Mouse (Mus musculus) frontal cortex, postnatal 14 days (tissue): Measurements from ENCODE around the gene Tmprss11e.

Experiments
- DNase-seq, 2 experiments: peaks; one replicate each; pipeline ENCODE4 v3.0.0; 2022; ENCODE audit warnings: low spot score in 2 of 2

The Tmprss11e gene

GRCm38 (mm10) chr5:86745715-86746114, at the start of gene Tmprss11e:
TSS of gene Tmprss11e (minus strand) at chr5:86745815.
- DNase-seq = no peak

DNA sequence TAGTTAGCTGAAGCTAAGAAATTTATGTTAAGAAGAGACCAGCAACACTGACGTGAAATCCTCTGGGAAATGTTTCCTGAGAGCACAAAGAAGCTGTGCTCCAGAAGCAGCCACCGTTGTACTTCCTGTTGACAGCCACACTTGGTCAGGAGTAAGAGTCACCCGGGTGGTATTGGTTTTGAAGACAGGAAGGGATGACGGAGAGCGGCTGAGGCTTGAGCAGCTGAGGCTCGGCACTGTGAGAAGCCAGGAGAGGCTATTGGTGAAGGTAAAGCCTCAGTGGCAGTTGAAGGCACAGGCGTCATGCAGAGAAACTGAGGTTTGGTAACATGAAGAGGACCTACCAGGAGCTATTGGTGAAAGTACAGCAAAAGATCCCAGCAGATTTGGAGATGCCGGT, 47.2 kb upstream of the Tmprss11e start:
- DNase-seq = no peak

DNA sequence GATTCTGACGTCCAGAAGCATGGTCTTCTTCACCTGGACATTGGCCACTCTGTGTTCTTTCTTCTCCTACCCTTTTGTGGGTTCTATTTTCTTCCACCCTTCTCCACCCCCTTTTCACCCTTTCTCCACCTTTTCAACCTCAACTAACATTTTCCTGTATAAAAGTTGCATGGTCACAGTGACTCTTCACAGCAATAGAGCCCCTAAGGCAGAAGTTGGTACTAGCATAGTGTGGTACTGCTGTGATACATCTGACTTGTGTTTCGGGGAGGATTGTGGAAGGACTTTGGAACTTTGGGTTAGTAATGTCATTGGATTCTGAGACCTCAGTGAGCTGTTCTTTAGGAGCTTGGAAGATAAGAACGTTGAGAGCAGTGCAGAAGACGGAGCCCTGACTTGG, 46.6 kb upstream of the Tmprss11e start:
- no peak for DNase-seq

DNA sequence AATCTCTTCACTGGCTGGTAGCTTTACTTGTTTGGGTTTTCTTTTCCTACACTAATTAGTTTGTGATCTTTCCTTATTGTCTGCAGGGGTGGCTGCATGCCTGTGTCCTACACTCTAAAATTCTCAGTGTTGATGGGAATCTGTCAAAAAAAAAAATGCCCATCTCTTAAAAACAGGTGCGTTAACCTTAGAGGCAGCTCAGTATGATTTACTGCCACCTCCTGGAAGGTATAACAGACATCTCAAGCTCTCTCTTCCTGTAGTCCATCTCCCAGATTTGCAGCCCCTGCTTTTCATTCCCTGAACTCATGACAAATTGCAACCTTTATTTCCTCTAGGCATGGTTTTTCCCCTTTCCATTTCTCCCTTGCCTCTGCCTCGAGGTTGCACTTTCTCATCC, 44.3 kb upstream of the Tmprss11e start:
- no peak for DNase-seq

DNA sequence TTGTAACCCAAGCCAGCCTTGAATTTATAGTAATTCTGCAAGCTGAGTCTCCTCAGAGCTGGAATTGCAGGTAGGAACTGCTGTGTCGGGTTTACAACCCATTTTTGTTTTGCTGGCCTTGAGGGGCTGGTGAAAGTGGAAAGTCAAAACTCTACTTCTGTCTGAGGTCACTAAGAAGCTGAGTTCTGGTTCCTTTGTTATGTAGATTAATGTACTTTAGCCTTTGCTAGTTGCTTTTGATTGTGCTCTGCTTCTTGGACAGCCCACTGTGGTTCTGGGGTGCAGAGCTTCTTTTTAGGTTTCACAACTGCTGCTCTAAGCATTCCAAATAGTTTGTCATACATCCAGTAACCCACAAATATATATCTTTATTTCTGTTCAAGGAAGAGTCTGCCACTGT, 41.2 kb upstream of the Tmprss11e start:
- no peak for DNase-seq

GRCm38 (mm10) chr5:86784205-86784604, 38.6 kb upstream of the Tmprss11e start:
- DNase-seq = no peak

- DNase-seq = no peak
Observed at GRCm38 (mm10) chr5:86783059-86783458, 37.4 kb upstream of the Tmprss11e start.

- no peak for DNase-seq
Observed at GRCm38 (mm10) chr5:86778471-86778870, 32.9 kb upstream of the Tmprss11e start.

GRCm38 (mm10) chr5:86776941-86777340, 31.3 kb upstream of the Tmprss11e start:
- no peak for DNase-seq

DNA sequence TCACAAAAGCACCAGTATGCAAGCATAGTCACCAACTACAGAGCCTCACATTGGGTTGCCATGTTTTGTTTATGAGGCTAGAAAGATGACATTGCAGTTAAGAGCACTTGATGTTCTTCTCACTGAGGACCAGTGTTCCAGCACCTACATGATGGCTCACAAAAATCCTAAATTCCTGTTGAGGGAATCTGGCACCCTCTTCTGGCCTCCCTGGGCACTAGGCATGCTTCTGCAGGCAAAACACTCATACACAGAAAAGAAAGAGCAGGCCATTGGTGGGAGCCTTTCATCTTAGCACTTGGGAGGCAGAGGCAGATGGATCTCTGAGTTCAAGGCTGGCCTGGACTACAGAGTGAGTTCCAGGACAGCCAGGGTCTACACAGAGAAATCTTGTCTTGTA, 25.4 kb upstream of the Tmprss11e start:
- no peak for DNase-seq

DNA sequence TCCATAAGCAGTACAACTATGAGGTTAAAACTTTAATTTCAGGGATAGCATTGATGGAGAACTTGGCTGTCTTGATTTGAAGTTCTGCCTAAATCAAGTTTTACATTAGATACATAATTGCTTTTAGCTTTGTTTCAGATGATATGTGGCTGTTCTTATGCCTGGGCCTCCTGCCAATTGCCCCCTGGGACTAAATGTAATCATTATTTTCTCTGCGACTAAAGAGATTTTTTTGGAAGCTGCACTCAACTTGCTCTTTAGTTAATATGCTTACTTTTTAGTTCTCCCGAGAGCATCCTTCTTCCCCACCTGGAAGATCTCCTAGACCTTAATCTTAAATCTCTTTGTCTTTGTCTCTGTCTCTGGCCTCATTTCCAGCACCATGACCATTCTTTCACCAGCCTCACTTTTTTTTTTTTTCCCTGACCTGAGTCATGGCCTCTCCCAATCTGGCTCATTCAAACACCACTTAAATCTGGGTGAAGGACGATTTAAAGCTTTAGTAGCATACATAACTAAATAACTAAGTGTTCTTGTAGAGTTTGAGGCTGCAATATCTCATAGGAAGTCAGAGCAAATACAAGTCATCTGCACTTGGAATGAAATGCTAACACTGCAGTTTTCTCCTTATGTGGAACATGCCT, 23.5 kb upstream of the Tmprss11e start:
- no peak for DNase-seq

GRCm38 (mm10) chr5:86742796-86743195, 2.8 kb downstream of the Tmprss11e start:
- DNase-seq = no peak

DNA sequence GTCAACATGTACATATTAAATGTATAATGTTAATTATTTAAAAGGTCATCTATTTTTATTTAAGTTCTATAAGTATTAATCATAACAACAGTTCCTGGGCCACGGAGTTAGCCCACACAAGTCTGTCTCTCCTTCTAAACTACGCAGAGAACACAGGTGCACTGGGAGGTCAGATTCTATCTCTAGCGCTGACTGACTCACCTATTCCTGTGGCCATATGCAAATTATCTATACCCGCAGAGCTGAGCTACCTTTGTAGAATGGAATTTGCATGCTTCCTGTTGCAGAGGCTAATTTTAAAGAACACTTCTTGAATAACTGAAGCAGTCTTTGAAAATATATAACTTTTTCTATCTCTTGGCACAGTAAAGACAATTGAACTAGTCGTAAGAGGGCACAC, 4.5 kb downstream of the Tmprss11e start:
- no peak for DNase-seq

DNA sequence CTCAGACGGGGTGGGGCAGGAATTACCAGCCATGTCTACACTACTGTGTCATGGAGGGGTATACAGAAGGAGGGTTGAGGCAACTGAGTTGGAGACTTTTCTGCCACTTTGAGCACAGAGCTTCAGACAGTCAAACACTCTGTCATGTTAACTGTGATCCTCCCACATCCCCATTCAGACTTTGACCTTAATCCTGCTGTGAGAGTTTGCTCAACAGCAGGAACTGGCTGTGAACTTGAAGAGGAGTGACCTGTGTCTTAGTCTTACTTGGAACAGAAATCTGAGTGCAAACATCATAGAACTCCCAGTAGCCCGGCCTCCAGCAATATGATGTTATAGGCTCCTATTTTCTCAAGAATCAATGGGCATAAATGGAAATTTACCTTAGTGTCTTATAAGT, 9.8 kb downstream of the Tmprss11e start:
- no peak for DNase-seq

GRCm38 (mm10) chr5:86730587-86730986, 15.0 kb downstream of the Tmprss11e start:
- DNase-seq = no peak

GRCm38 (mm10) chr5:86728574-86728973, 17.0 kb downstream of the Tmprss11e start:
- DNase-seq = no peak

DNA sequence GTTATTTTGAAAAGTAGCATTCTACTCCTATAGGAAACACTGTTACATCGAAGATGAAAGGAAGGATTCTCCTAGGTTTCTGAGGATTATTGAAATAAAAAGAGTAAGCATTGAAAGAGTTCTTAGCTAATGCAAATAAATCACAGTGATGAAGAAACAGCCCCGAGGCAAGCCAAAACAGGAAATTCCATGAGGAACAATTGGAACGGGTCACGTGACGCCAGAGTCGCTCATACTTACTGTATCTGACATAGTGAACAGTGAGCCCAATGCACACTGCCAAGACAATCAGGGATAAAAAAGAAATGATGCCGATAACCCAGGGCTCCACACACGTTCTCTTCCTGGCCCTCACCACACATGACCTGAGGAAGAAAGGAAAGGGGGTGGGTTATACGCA, 18.6 kb downstream of the Tmprss11e start:
- no peak for DNase-seq

- no peak for DNase-seq
Observed at GRCm38 (mm10) chr5:86725021-86725420, 20.6 kb downstream of the Tmprss11e start.

DNA sequence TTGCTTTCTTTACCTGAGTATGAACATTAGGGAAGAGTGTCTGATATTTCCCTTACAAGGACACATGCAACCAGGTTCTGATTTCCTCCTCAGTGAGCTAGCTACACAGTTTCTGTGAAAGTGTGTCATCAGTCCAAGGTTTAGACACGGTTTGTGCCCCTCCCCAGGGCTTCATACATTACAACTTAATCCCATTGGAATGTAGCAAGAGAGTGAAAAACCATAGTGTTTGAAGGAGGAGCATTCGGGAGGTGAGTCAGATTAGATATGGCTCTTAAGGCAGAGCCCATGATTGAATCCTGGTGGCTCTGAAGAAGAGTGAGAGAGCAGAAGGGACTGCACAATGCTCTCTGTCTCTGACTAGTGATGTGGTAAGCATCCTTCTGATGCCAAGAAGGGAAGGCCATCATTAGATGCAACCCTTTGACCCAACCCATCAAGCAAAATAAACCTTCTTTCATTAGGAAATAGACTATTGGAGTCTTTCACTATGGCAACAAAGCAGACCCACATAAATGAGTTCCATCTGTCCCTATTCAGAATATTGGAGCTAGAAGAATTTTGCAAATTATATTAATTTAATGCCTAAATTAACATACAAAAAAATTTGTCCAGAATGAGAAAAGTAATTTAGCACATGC, 22.7 kb downstream of the Tmprss11e start:
- no peak for DNase-seq

GRCm38 (mm10) chr5:86714967-86715366, 30.6 kb downstream of the Tmprss11e start:
- no peak for DNase-seq

DNA sequence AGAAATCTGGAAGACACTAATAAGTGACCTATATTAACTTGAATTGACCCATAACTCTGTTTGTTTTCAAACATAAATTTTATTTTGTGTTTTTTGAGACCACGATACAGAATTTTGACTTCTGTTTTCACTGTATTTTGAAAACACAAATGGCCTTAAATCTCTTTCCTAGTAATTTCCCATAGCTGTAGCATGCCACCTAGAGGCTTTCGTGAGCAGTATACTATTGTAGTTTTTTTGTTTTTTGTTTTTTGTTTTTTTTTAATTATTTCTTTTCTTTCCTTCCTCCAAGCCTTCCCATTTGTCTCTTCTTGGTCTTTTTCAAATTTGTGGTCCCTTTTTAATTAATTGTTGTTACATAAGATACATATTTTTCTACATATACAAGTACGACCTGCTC, 40.7 kb downstream of the Tmprss11e start:
- DNase-seq = no peak

- peak; percentile 12 to 68 for DNase-seq
Observed at GRCm38 (mm10) chr5:86684667-86685066, 60.9 kb downstream of the Tmprss11e start.

- no peak for DNase-seq
Observed at GRCm38 (mm10) chr5:86676262-86676661, 69.4 kb downstream of the Tmprss11e start, which contains the start of gene Tmprss11b. TSS of gene Tmprss11b (minus strand) at chr5:86676362.
